Mouse (Mus musculus) spleen, postnatal 10 days (tissue): ENCODE data around the gene Scn8a.

Source experiments
- DNase-seq, 2 experiments: peaks; one replicate each; pipeline ENCODE4 v3.0.0; 2021 to 2022; ENCODE audit warnings: low spot score in 2 of 2

Gene Scn8a

GRCm38 (mm10) chr15:100953955-100954354 is 84.3 kb downstream of the Scn8a start:
- no peak for DNase-seq

GRCm38 (mm10) chr15:100954751-100955150 is 85.1 kb downstream of the Scn8a start:
- DNase-seq, result no peak

- DNase-seq, result no peak
Measured at GRCm38 (mm10) chr15:100960958-100961357, 91.3 kb downstream of the Scn8a start.

- DNase-seq, result no peak
Measured at GRCm38 (mm10) chr15:100961561-100961960, 91.9 kb downstream of the Scn8a start.

- DNase-seq, result no peak
Measured at GRCm38 (mm10) chr15:100971443-100971842, 101.8 kb downstream of the Scn8a start.

GRCm38 (mm10) chr15:100972795-100973194 is 103.1 kb downstream of the Scn8a start:
- DNase-seq, result no peak

GRCm38 (mm10) chr15:100974679-100975078 is 105.0 kb downstream of the Scn8a start:
- DNase-seq, result no peak

- DNase-seq, result peak in 1 of 2 experiments; percentile 32
Measured at GRCm38 (mm10) chr15:100983427-100984153, 113.9 kb downstream of the Scn8a start.

GRCm38 (mm10) chr15:100984154-100984893 is 114.7 kb downstream of the Scn8a start:
- no peak for DNase-seq

- DNase-seq, result no peak
Measured at GRCm38 (mm10) chr15:100986479-100986878, 116.8 kb downstream of the Scn8a start.

- no peak for DNase-seq
Measured at GRCm38 (mm10) chr15:100987031-100987430, 117.4 kb downstream of the Scn8a start.

- no peak for DNase-seq
Measured at GRCm38 (mm10) chr15:100990283-100990682, 120.6 kb downstream of the Scn8a start.

- DNase-seq, result peak in 1 of 2 experiments; percentile 34
Measured at GRCm38 (mm10) chr15:100997090-100997489, 127.4 kb downstream of the Scn8a start.

GRCm38 (mm10) chr15:101001685-101002084 is 132.0 kb downstream of the Scn8a start:
- no peak for DNase-seq

GRCm38 (mm10) chr15:101002466-101002865 is 132.8 kb downstream of the Scn8a start:
- no peak for DNase-seq

- no peak for DNase-seq
Measured at GRCm38 (mm10) chr15:101004538-101004937, 134.9 kb downstream of the Scn8a start.

- no peak for DNase-seq
Measured at GRCm38 (mm10) chr15:101005717-101006116, 136.1 kb downstream of the Scn8a start.

- no peak for DNase-seq
Measured at GRCm38 (mm10) chr15:101006251-101007040, 136.8 kb downstream of the Scn8a start.

GRCm38 (mm10) chr15:101007236-101007635 is 137.6 kb downstream of the Scn8a start:
- DNase-seq, result no peak

- DNase-seq, result no peak
Measured at GRCm38 (mm10) chr15:101008386-101009010, 138.8 kb downstream of the Scn8a start.

GRCm38 (mm10) chr15:101011352-101011751 is 141.7 kb downstream of the Scn8a start:
- no peak for DNase-seq

GRCm38 (mm10) chr15:101028960-101029359 is 159.3 kb downstream of the Scn8a start:
- DNase-seq, result no peak
